11 mouse cellular contexts compared by ENCODE assay signal in the genomic region with DNA sequence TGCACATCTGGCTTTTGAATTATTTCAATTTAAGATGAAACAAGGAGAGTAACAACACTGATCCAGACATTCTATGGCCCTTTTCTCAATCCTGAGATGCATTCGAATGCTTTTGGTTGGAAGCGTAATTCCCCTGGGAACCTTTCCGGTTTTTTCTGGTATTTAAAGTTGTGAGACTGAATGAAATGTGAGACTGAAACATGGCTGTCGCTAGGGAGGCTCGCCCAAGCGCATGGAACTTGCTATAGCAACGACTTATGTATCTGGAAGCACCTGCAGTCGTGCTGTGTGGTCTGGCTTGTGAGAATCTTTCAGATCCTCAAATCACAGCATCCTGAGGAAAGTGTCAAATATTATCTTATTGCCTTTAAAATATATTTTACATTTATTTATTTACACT. TPM values are rescaled to one million over a fixed set of nuclear protein-coding genes. Genes with fewer than 3 reads are reported as not detected.
A peak's percentile ranks its signal among the peaks of the same experiment; 100 is the strongest.
DNase-seq lines count a peak whose midpoint lies in the region; ATAC-seq and TF ChIP-seq lines count a peak whose summit lies in the region.
"Had no signal": no experiment of that assay in that cellular context is flagged by ENCODE, and none has a peak within 500 bp of the region (broad histone marks: within the 10 kb centered on the region; RNA-seq: fewer than 3 reads in every experiment).

No protein-coding gene starts in this region.

- no peak overlapping the region for H3K4me3 ChIP-seq in hindbrain, embryonic 10.5 days
- H3K4me3 ChIP-seq in hindbrain, postnatal 0 days (ENCODE audit: low read length) = no peak overlapping the region
- no peak overlapping the region for H3K4me3 ChIP-seq in neural tube, embryonic 13.5 days
- H3K4me3 ChIP-seq in forebrain, embryonic 15.5 days = no peak overlapping the region
- H3K4me3 ChIP-seq in midbrain, embryonic 16.5 days (ENCODE audit: low read depth, low read length) = no peak overlapping the region
- H3K4me3 ChIP-seq: neural tube, embryonic 12.5 days had no signal

- TF ChIP-seq CTCF in hindbrain, postnatal 0 days (IDR thresholded peaks at IDR 0.05; ENCODE audit: low read depth) = no peak

- WGBS in hindbrain, embryonic 10.5 days = 83% methylated on average over 8 of the region's 8 CpGs
- 59% methylated on average over 8 of the region's 8 CpGs for WGBS in hindbrain, postnatal 0 days
- 70% methylated on average over 8 of the region's 8 CpGs for WGBS in neural tube, embryonic 13.5 days
- 79% methylated on average over 8 of the region's 8 CpGs for WGBS in forebrain, embryonic 15.5 days
- 63% methylated on average over 8 of the region's 8 CpGs for WGBS in midbrain, embryonic 16.5 days

- no peaks in the 10 kb centered on the region for H3K36me3 ChIP-seq in hindbrain, embryonic 10.5 days
- no peaks in the 10 kb centered on the region for H3K36me3 ChIP-seq in hindbrain, postnatal 0 days (ENCODE audit: insufficient read depth, low read length)
- no peaks in the 10 kb centered on the region for H3K36me3 ChIP-seq in neural tube, embryonic 13.5 days
- no peaks in the 10 kb centered on the region for H3K36me3 ChIP-seq in forebrain, embryonic 15.5 days
- H3K36me3 ChIP-seq in midbrain, embryonic 16.5 days (ENCODE audit: control insufficient read depth, insufficient read depth, low read length) = no peaks in the 10 kb centered on the region
- H3K36me3 ChIP-seq: neural tube, embryonic 12.5 days had no signal

- no peak for ATAC-seq in hindbrain, postnatal 0 days
- ATAC-seq in neural tube, embryonic 13.5 days (ENCODE audit: low read depth) = no peak
- ATAC-seq in forebrain, embryonic 15.5 days (replicated peaks) = no peak
- no peak for ATAC-seq in midbrain, embryonic 16.5 days

- peak overlapping the region; percentile 82 for H3K27ac ChIP-seq in hindbrain, embryonic 10.5 days
- no peak overlapping the region for H3K27ac ChIP-seq in hindbrain, postnatal 0 days
- H3K27ac ChIP-seq in neural tube, embryonic 13.5 days (replicated peaks) = peak overlapping the region; percentile 61; the same call in 1 of the 2 replicates
- peak overlapping the region; percentile 60 for H3K27ac ChIP-seq in forebrain, embryonic 15.5 days (replicated peaks)
- H3K27ac ChIP-seq in midbrain, embryonic 16.5 days (ENCODE audit: low read length) = peak overlapping the region; percentile 11
- H3K27ac ChIP-seq: neural tube, embryonic 12.5 days had no signal

- H3K4me1 ChIP-seq in hindbrain, embryonic 10.5 days (replicated peaks) = peaks cover 30% of the 10 kb centered on the region
- no peaks in the 10 kb centered on the region for H3K4me1 ChIP-seq in hindbrain, postnatal 0 days (ENCODE audit: insufficient read depth, low read length)
- peaks cover 20% of the 10 kb centered on the region for H3K4me1 ChIP-seq in neural tube, embryonic 13.5 days (replicated peaks)
- H3K4me1 ChIP-seq in forebrain, embryonic 15.5 days = peaks cover 21% of the 10 kb centered on the region
- H3K4me1 ChIP-seq in midbrain, embryonic 16.5 days (ENCODE audit: control insufficient read depth, insufficient read depth, low read length) = peaks cover 21% of the 10 kb centered on the region

- no peak for DNase-seq in hindbrain, embryonic 10.5 days (ENCODE audit: low spot score)
- DNase-seq in hindbrain, postnatal 0 days (ENCODE audit: low spot score) = no peak
- DNase-seq in neural tube, embryonic 10.5 days (ENCODE audit: extremely low spot score, low spot score) = no peak
- DNase-seq in cerebellum, postnatal 10 days = no peak
- DNase-seq: cerebellum, adult 18-20 months; thymus, adult 18-20 months had no signal

- H3K4me2 ChIP-seq in hindbrain, postnatal 0 days (ENCODE audit: low read depth, low read length) = no peak overlapping the region
- no peak overlapping the region for H3K4me2 ChIP-seq in neural tube, embryonic 13.5 days
- H3K4me2 ChIP-seq in forebrain, embryonic 15.5 days (replicated peaks) = no peak overlapping the region
- no peak overlapping the region for H3K4me2 ChIP-seq in midbrain, embryonic 16.5 days (ENCODE audit: low read length)
- H3K4me2 ChIP-seq: lung, embryonic 14.5 days; neural tube, embryonic 12.5 days had no signal

- H3K27me3 ChIP-seq in hindbrain, embryonic 10.5 days (ENCODE audit: insufficient read depth, poor library complexity, severe bottlenecking) = no peaks in the 10 kb centered on the region
- no peaks in the 10 kb centered on the region for H3K27me3 ChIP-seq in hindbrain, postnatal 0 days (ENCODE audit: insufficient read depth, low read length)
- H3K27me3 ChIP-seq in neural tube, embryonic 13.5 days = no peaks in the 10 kb centered on the region
- H3K27me3 ChIP-seq in forebrain, embryonic 15.5 days = no peaks in the 10 kb centered on the region
- H3K27me3 ChIP-seq in midbrain, embryonic 16.5 days (ENCODE audit: control insufficient read depth, insufficient read depth, low read depth, low read length) = no peaks in the 10 kb centered on the region
- H3K27me3 ChIP-seq: neural tube, embryonic 12.5 days had no signal

- no peak overlapping the region for H3K9ac ChIP-seq in hindbrain, postnatal 0 days (replicated peaks; ENCODE audit: low read length)
- no peak overlapping the region for H3K9ac ChIP-seq in neural tube, embryonic 13.5 days
- H3K9ac ChIP-seq in forebrain, embryonic 15.5 days (replicated peaks) = no peak overlapping the region
- H3K9ac ChIP-seq in midbrain, embryonic 16.5 days (ENCODE audit: low read depth, low read length) = no peak overlapping the region
- H3K9ac ChIP-seq: lung, embryonic 14.5 days; neural tube, embryonic 12.5 days had no signal

- no peaks in the 10 kb centered on the region for H3K9me3 ChIP-seq in hindbrain, embryonic 10.5 days
- no peaks in the 10 kb centered on the region for H3K9me3 ChIP-seq in hindbrain, postnatal 0 days (ENCODE audit: low read length)
- no peaks in the 10 kb centered on the region for H3K9me3 ChIP-seq in neural tube, embryonic 13.5 days
- no peaks in the 10 kb centered on the region for H3K9me3 ChIP-seq in forebrain, embryonic 15.5 days
- H3K9me3 ChIP-seq in midbrain, embryonic 16.5 days (replicated peaks; ENCODE audit: control insufficient read depth, low read length, poor library complexity, severe bottlenecking) = no peaks in the 10 kb centered on the region
- H3K9me3 ChIP-seq: neural tube, embryonic 12.5 days had no signal

RNA-seq across cellular contexts. Expression of a gene that starts 33.7 kb away (rescaled TPM):
- 34.1 and 37.8 TPM in 2 replicates for polyA plus RNA-seq in hindbrain, embryonic 10.5 days (2016; fragmentation: Nextera tagmentation; extraction: Ambion mirVana)
- 9.8 and 12.0 TPM in 2 replicates for total RNA-seq in hindbrain, postnatal 0 days (2014; rRNA removed)
- polyA plus RNA-seq in hindbrain, postnatal 0 days (2015; fragmentation: Nextera tagmentation; extraction: Ambion mirVana) = 12.5 and 12.6 TPM in 2 replicates
- 24.2 and 27.8 TPM in 2 replicates for polyA plus RNA-seq in neural tube, embryonic 13.5 days (2015; fragmentation: Nextera tagmentation; extraction: Ambion mirVana)
- polyA plus RNA-seq in forebrain, embryonic 15.5 days (2015; fragmentation: Nextera tagmentation; extraction: Ambion mirVana) = 31.2 and 31.7 TPM in 2 replicates
- polyA plus RNA-seq in midbrain, embryonic 16.5 days (2015; fragmentation: Nextera tagmentation; extraction: Ambion mirVana) = 19.6 and 21.5 TPM in 2 replicates
